Mouse (Mus musculus): ENCODE results near the gene Rxfp4. TPM values are rescaled to one million over a fixed set of nuclear protein-coding genes. Genes with fewer than 3 reads are reported as not detected.
"Not testable (repeated sequence)": the region's sequence is repeated elsewhere in the genome, so short reads cannot be mapped to it uniquely, and the experiment has no call there.

Gene Rxfp4
- total and polyA plus RNA-seq, 2 experiments from 2014 or later, result not detected

- Histone ChIP-seq H3K9me3 (replicated peaks; ENCODE audit: control insufficient read depth, low read length) (no peaks in the 10 kb centered on the region), H3K4me3 (ENCODE audit: low read depth, low read length) (no peak overlapping the region), H3K4me2 (ENCODE audit: low read depth, low read length) (no peak overlapping the region), H3K27me3 (ENCODE audit: control insufficient read depth, insufficient read depth, low read length) (no peaks in the 10 kb centered on the region), H3K9ac (replicated peaks; ENCODE audit: low read depth, low read length) (no peak overlapping the region), H3K36me3 (replicated peaks; ENCODE audit: control insufficient read depth, insufficient read depth, low read length) (no peaks in the 10 kb centered on the region), H3K4me1 (ENCODE audit: control insufficient read depth, insufficient read depth) (peaks cover 25% of the 10 kb centered on the region), H3K27ac (ENCODE audit: low read depth) (no peak overlapping the region)
- DNase-seq (ENCODE audit: low spot score) (no peak), ATAC-seq (ENCODE audit: insufficient read depth, low read depth) (no peak)
- WGBS, result 66% methylated on average over 8 of the region's 8 CpGs
- TF ChIP-seq CTCF (IDR thresholded peaks at IDR 0.05; ENCODE audit: low read depth) (no peak), EP300 (IDR thresholded peaks at IDR 0.05; ENCODE audit: low read depth) (no peak)
These were observed 38.5 kb downstream of the Rxfp4 start for GRCm38 (mm10) chr3:88614418-88614817.

- H3K4me2 ChIP-seq (ENCODE audit: low read depth, low read length), result no peak overlapping the region
- no peak overlapping the region for H3K4me3 ChIP-seq (ENCODE audit: low read depth, low read length)
- no peaks in the 10 kb centered on the region for H3K27me3 ChIP-seq (ENCODE audit: control insufficient read depth, insufficient read depth, low read length)
- H3K36me3 ChIP-seq (replicated peaks; ENCODE audit: control insufficient read depth, insufficient read depth, low read length), result no peaks in the 10 kb centered on the region
- H3K27ac ChIP-seq (ENCODE audit: low read depth), result no peak overlapping the region
- WGBS, result 54% methylated on average over 4 of the region's 4 CpGs
- H3K9ac ChIP-seq (replicated peaks; ENCODE audit: low read depth, low read length), result no peak overlapping the region
- H3K4me1 ChIP-seq (ENCODE audit: control insufficient read depth, insufficient read depth), result peaks cover 5% of the 10 kb centered on the region
- no peak for TF ChIP-seq CTCF (IDR thresholded peaks at IDR 0.05; ENCODE audit: low read depth)
- DNase-seq (ENCODE audit: low spot score) (no peak), ATAC-seq (ENCODE audit: insufficient read depth, low read depth) (no peak)
- no peaks in the 10 kb centered on the region for H3K9me3 ChIP-seq (replicated peaks; ENCODE audit: control insufficient read depth, low read length)
These were observed 43.9 kb downstream of the Rxfp4 start for GRCm38 (mm10) chr3:88609066-88609465.

- Histone ChIP-seq H3K27ac (ENCODE audit: low read depth) (peak overlapping the region; percentile 14; the same call in 1 of the 2 replicates), H3K9ac (replicated peaks; ENCODE audit: low read depth, low read length) (0 out of 2 replicates have a peak overlapping the region, but pooled peaks have one; percentile 8), H3K36me3 (replicated peaks; ENCODE audit: control insufficient read depth, insufficient read depth, low read length) (no peaks in the 10 kb centered on the region), H3K9me3 (replicated peaks; ENCODE audit: control insufficient read depth, low read length) (no peaks in the 10 kb centered on the region), H3K4me1 (ENCODE audit: control insufficient read depth, insufficient read depth) (peaks cover 5% of the 10 kb centered on the region), H3K4me2 (ENCODE audit: low read depth, low read length) (peak overlapping the region; percentile 62), H3K27me3 (ENCODE audit: control insufficient read depth, insufficient read depth, low read length) (no peaks in the 10 kb centered on the region), H3K4me3 (ENCODE audit: low read depth, low read length) (peak overlapping the region; percentile 29)
- WGBS, result 18% methylated on average over 10 of the region's 10 CpGs
- DNase-seq (ENCODE audit: low spot score), result no peak
- no peak for ATAC-seq (ENCODE audit: insufficient read depth, low read depth)
- TF ChIP-seq EP300 (IDR thresholded peaks at IDR 0.05; ENCODE audit: low read depth) (no peak), CTCF (IDR thresholded peaks at IDR 0.05; ENCODE audit: low read depth) (no peak)
These were observed 45.2 kb downstream of the Rxfp4 start for GRCm38 (mm10) chr3:88607758-88608138.

- Histone ChIP-seq H3K4me1 (ENCODE audit: control insufficient read depth, insufficient read depth) (peaks cover 5% of the 10 kb centered on the region), H3K9ac (replicated peaks; ENCODE audit: low read depth, low read length) (0 out of 2 replicates have a peak overlapping the region, but pooled peaks have one; percentile 20), H3K9me3 (replicated peaks; ENCODE audit: control insufficient read depth, low read length) (no peaks in the 10 kb centered on the region), H3K4me2 (ENCODE audit: low read depth, low read length) (peak overlapping the region; percentile 62), H3K4me3 (ENCODE audit: low read depth, low read length) (peak overlapping the region; percentile 29), H3K27me3 (ENCODE audit: control insufficient read depth, insufficient read depth, low read length) (no peaks in the 10 kb centered on the region), H3K36me3 (replicated peaks; ENCODE audit: control insufficient read depth, insufficient read depth, low read length) (no peaks in the 10 kb centered on the region), H3K27ac (ENCODE audit: low read depth) (peak overlapping the region; percentile 23; the same call in 1 of the 2 replicates)
- TF ChIP-seq EP300 (IDR thresholded peaks at IDR 0.05; ENCODE audit: low read depth) (no peak), CTCF (IDR thresholded peaks at IDR 0.05; ENCODE audit: low read depth) (peak; percentile 99)
- ATAC-seq (ENCODE audit: insufficient read depth, low read depth) (peak; percentile 84), DNase-seq (ENCODE audit: low spot score) (peak; percentile 89)
- 0% methylated on average over 20 of the region's 20 CpGs for WGBS
These were observed 45.7 kb downstream of the Rxfp4 start for GRCm38 (mm10) chr3:88607065-88607757.

GRCm38 (mm10) chr3:88605666-88606065, 47.3 kb downstream of the Rxfp4 start, which contains the start of gene Arhgef2:
Gene Arhgef2 (plus strand): TSS chr3:88605966.
- H3K27ac ChIP-seq (ENCODE audit: low read depth), result 0 out of 2 replicates have a peak within 1 kb of the TSS, but pooled peaks have one; percentile 23
- not testable (repeated sequence) for H3K36me3 ChIP-seq (replicated peaks; ENCODE audit: control insufficient read depth, insufficient read depth, low read length); DNase-seq (ENCODE audit: low spot score); H3K4me2 ChIP-seq (ENCODE audit: low read depth, low read length); ATAC-seq (ENCODE audit: insufficient read depth, low read depth); H3K9ac ChIP-seq (replicated peaks; ENCODE audit: low read depth, low read length); H3K4me1 ChIP-seq (ENCODE audit: control insufficient read depth, insufficient read depth); H3K9me3 ChIP-seq (replicated peaks; ENCODE audit: control insufficient read depth, low read length); H3K4me3 ChIP-seq (ENCODE audit: low read depth, low read length); H3K27me3 ChIP-seq (ENCODE audit: control insufficient read depth, insufficient read depth, low read length)
- WGBS, result 77% methylated on average over 2 of the region's 2 CpGs

- 85% methylated on average over 7 of the region's 7 CpGs for WGBS
- Histone ChIP-seq H3K27ac (ENCODE audit: low read depth) (0 out of 2 replicates have a peak overlapping the region, but pooled peaks have one; percentile 47), H3K4me2 (ENCODE audit: low read depth, low read length) (no peak overlapping the region), H3K9ac (replicated peaks; ENCODE audit: low read depth, low read length) (no peak overlapping the region), H3K36me3 (replicated peaks; ENCODE audit: control insufficient read depth, insufficient read depth, low read length) (no peaks in the 10 kb centered on the region), H3K4me1 (ENCODE audit: control insufficient read depth, insufficient read depth) (peaks cover 5% of the 10 kb centered on the region), H3K9me3 (replicated peaks; ENCODE audit: control insufficient read depth, low read length) (no peaks in the 10 kb centered on the region), H3K27me3 (ENCODE audit: control insufficient read depth, insufficient read depth, low read length) (no peaks in the 10 kb centered on the region), H3K4me3 (ENCODE audit: low read depth, low read length) (no peak overlapping the region)
- ATAC-seq (ENCODE audit: insufficient read depth, low read depth) (no peak), DNase-seq (ENCODE audit: low spot score) (no peak)
- TF ChIP-seq EP300 (IDR thresholded peaks at IDR 0.05; ENCODE audit: low read depth) (no peak), CTCF (IDR thresholded peaks at IDR 0.05; ENCODE audit: low read depth) (no peak)
These were observed 48.1 kb downstream of the Rxfp4 start for GRCm38 (mm10) chr3:88604863-88605262.
